Mouse (Mus musculus) thymus, postnatal 4 days (tissue): ENCODE measurements around the gene Mknk2.
A peak's percentile ranks its signal among the peaks of the same experiment; 100 is the strongest.

ENCODE experiments used
- DNase-seq: peaks from one replicate; pipeline ENCODE4 v3.0.0; 2021

Mknk2 gene

GRCm38 (mm10) chr10:80692249-80693165 lies 14.6 kb upstream of the Mknk2 start:
- DNase-seq, result peak; percentile 65

GRCm38 (mm10) chr10:80687850-80688249 lies 9.9 kb upstream of the Mknk2 start:
- DNase-seq, result peak; percentile 77

DNA sequence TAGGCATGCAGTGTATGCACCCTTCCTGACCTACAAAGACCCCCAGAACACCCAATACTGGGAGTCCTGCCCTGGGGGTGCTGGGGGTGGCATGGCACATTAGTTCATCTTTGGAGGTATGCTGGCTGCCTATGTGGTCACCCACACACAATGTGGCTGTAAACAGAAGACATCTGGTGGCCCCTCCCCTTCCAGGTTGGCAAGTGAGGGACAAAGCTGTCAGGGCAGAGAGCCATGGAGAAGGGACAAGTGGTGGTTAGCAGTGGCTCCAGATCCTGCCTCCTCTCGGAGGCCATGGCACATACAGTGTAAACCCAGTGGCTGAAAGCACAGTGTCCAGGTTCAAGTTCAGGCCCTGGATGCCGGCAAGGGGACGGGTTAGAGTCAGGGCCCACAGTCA lies 8.7 kb upstream of the Mknk2 start:
- DNase-seq, result no peak

- DNase-seq, result no peak
Observed at GRCm38 (mm10) chr10:80684984-80685383, 7.1 kb upstream of the Mknk2 start.

GRCm38 (mm10) chr10:80684214-80684613 lies 6.3 kb upstream of the Mknk2 start:
- DNase-seq, result peak; percentile 88

DNA sequence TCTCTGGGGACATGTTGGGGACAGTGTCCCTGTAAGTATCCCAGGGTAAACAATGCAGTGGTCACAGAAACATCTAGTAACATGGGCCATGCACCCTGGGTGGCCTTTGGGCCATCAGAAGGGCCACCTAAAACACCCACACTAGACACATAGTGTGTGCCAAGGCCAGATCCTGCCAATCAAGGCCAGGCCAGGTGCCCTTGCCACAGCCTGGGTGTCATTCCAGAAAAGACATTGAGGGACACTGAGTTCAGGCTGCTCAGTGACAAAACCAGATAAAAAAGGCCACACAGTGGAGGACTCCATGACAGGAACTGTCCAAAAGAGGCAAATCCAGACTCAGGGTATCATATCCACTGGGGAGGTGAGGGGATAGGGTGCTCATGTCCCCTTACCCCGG lies 5.7 kb upstream of the Mknk2 start:
- no peak for DNase-seq

GRCm38 (mm10) chr10:80682003-80682402 lies 4.1 kb upstream of the Mknk2 start:
- peak; percentile 52 for DNase-seq

DNA sequence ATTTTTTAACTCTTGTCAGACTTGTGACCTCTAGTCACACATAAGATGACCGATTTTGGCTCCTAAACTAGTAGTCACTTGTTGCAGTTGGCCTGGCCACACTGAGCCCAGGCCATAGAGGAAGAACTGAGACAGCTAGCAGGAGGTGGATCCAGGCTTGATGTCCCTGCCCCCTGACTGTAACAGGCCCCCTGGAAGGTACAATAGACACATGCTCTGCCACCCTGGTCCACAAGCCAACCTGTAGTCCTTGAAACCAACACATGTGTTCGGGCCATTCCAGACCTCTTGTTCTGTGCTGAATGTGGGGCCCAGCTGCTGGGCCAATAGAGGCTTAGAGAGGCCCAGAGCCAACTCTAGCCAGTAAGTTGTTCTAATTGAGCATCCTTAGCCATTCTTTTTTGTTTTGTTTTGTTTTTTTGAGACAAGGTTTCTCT lies 2.4 kb upstream of the Mknk2 start:
- DNase-seq, result no peak

DNA sequence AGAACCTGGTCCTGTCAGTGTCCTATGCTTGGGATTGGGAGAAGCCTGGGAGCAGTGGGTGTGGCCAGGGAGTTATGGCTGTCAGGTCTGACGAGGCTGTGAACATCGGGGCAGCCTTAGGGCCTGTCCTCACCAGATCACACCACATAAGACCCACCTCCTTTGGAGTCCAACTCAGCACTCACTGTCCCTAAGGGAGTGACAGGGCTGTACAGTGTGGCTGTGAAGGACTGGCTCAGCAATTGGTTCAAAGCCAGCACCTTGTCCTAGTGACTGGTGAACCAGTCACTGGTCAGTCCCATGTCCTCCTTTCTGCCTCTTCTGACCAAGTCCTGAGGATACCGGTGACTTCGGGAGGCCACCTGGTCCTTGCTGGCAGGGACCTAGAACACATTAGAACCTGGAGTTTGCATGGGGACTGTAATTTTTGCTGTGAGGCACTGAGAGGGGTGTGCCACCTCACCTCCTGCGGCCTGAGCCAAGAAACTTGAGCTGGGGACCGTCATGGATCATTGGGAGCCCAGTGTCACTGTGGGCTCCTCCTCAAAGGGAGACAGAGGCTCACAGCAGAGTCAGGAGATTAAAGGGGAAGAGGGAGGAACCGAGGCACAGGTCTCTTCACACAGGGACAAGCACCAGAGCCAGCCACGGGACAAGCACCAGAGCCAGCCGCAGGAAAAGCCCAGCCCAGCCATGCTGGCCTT lies 1.8 kb upstream of the Mknk2 start:
- DNase-seq, result peak; percentile 47

GRCm38 (mm10) chr10:80678601-80679377 lies 877 bp upstream of the Mknk2 start:
- peak; percentile 76 for DNase-seq

GRCm38 (mm10) chr10:80677128-80677875 lies 610 bp downstream of the Mknk2 start:
- no peak for DNase-seq

GRCm38 (mm10) chr10:80676198-80676928 lies 1.5 kb downstream of the Mknk2 start:
- DNase-seq, result peak; percentile 100

- no peak for DNase-seq
Observed at GRCm38 (mm10) chr10:80675405-80676197, 2.3 kb downstream of the Mknk2 start.

GRCm38 (mm10) chr10:80674851-80675404 lies 3.0 kb downstream of the Mknk2 start:
- peak; percentile 27 for DNase-seq

GRCm38 (mm10) chr10:80674161-80674711 lies 3.7 kb downstream of the Mknk2 start:
- peak; percentile 24 for DNase-seq

- no peak for DNase-seq
Observed at GRCm38 (mm10) chr10:80673690-80674089, 4.2 kb downstream of the Mknk2 start.

DNA sequence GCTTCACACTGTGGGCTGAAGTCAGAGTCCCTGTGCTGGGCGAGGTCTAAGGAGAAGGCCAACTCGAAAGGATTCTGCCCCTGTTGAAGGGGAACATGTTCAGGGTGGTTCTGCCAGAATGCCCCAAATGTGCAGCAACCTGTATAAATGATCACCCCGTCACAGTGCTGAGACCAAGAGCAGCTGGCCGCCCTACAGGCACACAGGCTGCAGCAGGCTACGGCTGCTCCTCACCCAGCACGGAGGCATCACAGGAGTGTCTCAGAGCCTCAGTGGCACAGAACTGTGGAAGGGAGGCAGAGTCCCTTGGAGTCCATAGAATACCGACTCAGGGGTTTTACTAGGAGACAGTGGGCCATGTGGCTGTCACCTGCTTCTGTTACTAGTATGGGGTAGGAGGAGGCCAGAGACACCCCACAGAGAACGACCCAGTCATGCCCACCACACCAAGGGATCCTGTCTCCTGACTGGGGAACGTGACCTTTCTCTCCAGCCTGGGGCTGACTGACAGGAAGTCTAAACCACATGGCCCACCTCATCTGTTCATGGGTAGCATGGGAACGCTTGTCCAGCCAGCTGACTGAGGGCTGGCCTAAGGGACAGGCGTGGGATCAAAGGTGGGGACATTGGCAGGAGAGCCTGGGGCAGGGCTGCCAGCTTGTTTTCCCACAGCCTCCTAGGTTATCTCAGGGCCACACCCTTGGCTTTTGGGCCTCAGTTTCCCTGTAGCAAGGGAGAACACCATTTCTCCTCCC lies 5.8 kb downstream of the Mknk2 start:
- DNase-seq, result no peak

- no peak for DNase-seq
Observed at GRCm38 (mm10) chr10:80671251-80671650, 6.7 kb downstream of the Mknk2 start.

DNA sequence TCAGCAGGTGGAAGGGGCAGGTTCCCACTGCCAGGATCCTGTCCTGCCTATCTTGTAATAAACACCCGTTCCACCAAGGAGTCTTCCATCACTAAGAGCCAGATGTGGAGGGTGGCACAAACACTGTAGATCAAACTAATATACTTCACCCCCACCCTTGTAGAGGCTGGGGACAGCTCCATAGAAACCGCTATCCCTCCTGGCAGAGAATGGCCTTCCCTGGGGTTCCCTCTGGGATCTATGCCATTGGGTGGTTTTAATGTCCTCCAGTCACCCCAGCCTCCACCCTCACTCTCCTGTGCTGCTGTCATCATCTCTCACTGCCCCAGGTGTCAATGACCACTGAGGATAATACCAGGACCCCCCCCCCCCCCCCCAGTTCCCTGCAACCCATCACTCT lies 7.4 kb downstream of the Mknk2 start:
- no peak for DNase-seq
